Mouse (Mus musculus): ENCODE data around the gene Ppat.
"Not testable (repeated sequence)": the region's sequence is repeated elsewhere in the genome, so short reads cannot be mapped to it uniquely, and the experiment has no call there.

The Ppat gene

DNA sequence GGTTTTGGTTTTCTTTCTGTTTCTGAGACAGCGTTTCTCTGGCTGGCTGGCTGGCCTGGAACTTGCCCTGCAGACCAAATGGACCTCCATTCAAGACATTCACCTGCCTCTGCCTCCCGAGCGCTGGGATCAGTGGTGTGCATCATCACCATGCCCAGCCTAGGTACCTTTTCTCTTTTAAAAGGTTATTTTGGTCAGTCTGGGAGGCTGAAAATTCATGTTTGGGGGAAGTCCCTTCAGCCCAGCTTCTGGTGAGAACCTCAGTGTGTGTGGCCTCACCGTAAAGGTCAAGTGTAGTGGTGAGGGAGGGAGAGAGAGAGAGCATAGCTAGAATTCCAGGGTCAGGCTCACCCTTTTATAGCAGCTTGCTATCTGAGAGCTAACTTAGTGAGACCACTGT lies 3.6 kb downstream of the Ppat start:
- no peak for DNase-seq (ENCODE audit: low read depth in 2 of 2, low spot score in 2 of 2)

GRCm38 (mm10) chr5:76947142-76947541 lies 4.2 kb downstream of the Ppat start:
- DNase-seq (ENCODE audit: low read depth in 2 of 2, low spot score in 2 of 2): no peak

DNA sequence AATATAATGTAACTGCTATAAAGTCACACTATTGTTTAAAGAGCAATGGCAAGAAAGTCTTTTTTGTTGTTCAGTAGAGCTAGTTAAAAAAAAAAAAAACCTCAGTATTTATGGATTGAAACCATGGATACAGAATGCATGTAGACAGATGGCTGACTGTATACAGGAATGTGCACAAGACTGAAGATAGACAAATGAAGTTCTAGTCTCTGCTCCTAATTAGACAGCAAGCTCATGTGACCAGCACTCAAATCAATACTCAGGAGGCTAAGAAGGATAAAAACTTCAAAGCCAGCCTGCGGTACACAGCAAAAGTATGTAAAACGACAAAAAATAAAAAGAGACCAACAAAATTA lies 5.7 kb downstream of the Ppat start:
- DNase-seq (ENCODE audit: low read depth in 2 of 2, low spot score in 2 of 2): no peak

DNA sequence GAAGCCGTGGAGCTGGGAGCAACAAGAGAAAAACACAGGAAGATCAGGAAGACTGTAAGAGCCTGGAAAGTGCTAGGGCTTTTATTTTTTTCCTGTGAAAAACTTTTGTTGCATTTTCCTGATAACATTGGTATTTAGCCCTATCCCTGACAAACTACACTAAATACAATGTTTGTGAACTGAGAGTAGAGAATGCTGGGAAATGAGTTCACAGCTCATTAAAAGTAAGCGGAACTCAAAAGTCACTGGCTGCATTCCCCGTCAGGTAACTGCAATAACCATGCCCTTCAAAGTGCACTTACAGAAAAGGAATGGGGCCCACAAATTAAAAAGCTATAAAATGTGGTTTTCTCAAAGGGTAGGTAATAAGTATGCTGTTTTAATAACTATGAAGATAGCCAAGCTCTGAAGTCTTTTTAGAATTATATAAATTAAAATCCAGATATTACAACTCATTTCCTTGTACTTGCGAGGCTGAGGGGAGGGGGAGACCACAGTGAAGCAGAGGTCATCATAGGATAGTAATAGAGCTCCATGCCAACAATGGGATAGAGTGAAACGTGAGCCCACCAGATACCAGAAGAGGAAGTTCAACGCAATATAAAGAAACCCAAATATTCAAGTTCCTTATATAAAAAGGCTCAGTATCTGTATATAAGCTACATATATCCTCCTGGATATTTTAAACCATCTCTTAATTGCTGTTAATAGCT lies 6.3 kb downstream of the Ppat start:
- DNase-seq (ENCODE audit: low read depth in 2 of 2, low spot score in 2 of 2): no peak

DNA sequence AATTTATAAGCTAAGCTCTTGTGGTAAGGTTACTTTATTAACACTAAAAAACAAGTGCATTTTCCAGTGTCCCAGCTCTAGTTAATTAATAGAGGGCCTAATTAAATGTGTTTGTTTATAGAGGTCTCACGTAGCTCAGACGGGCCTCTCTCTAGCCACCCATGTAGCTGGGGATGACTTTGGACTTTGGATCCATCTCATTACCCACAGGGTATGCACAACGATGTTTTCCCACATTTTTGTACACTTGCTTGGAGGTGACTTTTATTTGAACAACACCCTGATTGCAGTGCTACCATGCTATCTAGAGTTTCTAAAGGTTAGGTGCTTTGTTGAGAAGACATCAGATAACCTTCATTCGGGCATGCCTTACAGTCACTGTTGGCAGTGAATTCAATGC lies 8.9 kb downstream of the Ppat start:
- no peak for DNase-seq (ENCODE audit: low read depth in 2 of 2, low spot score in 2 of 2)

DNA sequence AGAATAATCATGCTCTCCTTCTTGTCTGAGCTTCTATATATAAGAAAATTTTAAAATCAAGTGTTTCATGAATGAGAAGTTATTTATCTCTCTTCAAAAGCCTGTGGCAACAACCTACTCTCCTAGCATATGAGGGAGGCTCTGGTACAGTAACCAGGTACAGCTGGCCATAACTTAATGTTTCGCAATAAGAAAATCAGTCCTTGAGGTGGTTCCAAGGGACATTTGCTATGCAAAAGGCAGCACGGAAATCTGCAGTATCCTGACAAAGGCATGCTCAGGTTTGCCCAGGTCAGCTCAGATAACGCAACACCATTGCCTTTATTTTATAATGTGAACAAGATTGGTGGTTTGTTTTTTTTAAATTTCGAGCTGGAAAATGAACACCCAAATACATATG lies 9.4 kb downstream of the Ppat start:
- no peak for DNase-seq (ENCODE audit: low read depth in 2 of 2, low spot score in 2 of 2)

GRCm38 (mm10) chr5:76939717-76940116 lies 11.7 kb downstream of the Ppat start:
- no peak for DNase-seq (ENCODE audit: low read depth in 2 of 2, low spot score in 2 of 2)

GRCm38 (mm10) chr5:76929180-76929877 lies 22.0 kb downstream of the Ppat start:
- DNase-seq (ENCODE audit: low read depth in 2 of 2, low spot score in 2 of 2): no peak

DNA sequence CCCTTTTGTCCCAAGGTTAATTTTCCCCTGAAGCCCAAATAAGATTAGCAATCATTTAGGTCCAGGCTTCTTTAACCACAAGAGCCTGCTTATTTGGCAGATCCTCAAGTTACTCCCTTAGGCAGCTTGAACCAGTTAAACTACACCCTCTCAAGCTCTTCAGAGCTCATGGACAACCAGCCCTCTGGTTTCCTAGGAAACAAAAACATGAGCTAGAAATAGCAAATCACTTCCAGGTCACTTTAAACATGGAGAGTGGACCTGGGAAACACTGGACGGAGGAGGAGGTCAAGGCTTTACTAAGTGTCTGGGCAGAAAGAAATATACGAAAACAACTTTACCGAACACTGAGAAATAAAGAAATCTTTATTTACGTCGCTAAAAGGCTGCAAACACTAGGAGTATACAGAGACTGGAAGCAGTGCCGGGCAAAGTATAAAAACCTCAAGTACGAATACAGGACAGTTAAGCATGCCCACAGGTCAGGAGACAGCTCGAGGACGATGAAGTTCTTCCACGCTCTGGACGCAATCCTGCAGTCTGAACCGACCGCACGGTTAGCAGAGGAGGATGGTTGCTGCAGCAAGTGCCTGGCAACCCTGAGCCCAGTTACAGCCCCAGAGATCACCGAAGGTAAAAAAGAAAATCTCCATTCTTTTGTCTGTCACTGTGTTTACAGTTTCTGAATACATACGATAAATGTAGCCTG lies 23.1 kb downstream of the Ppat start:
- no peak for DNase-seq (ENCODE audit: low read depth in 2 of 2, low spot score in 2 of 2)

DNA sequence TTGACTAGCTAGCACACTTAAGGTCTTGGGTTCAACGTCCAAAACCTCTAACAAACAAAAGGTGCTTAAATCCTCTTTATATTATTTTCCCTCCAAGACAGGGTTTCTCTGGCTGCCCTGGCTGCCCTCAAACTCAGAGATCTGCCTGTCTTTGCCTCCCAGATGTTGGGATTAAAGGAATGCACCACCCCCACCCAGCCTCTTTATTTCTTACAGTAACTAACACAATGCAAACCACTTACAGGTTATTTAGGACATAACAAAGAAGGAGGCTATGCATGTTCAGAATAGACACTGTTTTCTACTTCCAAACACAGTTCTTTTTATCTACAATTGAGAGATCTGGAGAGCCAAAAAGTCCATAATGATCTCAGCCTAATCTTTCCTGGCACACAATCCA lies 27.1 kb downstream of the Ppat start:
- no peak for DNase-seq (ENCODE audit: low read depth in 2 of 2, low spot score in 2 of 2)

GRCm38 (mm10) chr5:76923428-76923827 lies 27.9 kb downstream of the Ppat start:
- no peak for DNase-seq (ENCODE audit: low read depth in 2 of 2, low spot score in 2 of 2)

DNA sequence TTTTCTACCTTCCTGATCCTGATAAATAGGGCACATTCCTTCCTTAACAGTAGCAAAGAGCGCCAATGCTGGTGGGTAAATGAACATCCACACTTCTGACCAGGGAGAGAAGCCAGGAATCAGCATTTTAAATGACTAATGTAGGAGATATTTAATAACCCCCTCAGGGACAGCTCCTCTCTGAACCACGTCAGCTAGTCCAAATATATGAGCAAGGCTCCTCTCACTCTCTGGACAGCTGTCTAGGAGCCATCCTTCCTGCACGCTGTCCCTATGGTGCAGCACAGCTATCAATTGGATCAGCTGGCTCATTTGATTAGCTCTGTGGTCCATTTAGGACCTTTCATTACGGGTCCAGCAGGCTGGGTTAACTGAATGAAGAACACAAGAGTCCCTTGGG lies 28.5 kb downstream of the Ppat start:
- DNase-seq (ENCODE audit: low read depth in 2 of 2, low spot score in 2 of 2): no peak

DNA sequence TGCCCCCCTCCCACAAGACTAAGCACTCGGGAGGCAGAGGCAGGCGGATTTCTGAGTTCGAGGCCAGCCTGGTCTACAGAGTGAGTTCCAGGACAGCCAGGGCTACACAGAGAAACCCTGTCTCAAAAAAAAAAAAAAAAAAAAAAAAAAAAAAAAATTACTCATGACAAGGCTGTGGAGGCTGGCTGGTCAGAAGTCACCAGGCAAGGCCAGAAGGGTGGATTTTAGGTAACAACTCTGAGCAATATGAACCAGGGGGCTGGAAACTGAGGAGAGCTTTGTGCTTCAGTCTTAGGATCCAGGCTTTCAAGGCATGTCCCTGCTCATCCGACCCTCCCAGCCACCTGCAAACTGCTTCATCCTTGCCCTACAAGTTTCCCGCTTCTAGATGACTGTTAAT lies 38.9 kb downstream of the Ppat start:
- not testable (repeated sequence) for DNase-seq (ENCODE audit: low read depth in 2 of 2, low spot score in 2 of 2)

- no peak for DNase-seq (ENCODE audit: low read depth in 2 of 2, low spot score in 2 of 2)
Observed at GRCm38 (mm10) chr5:76910807-76911206, 40.6 kb downstream of the Ppat start.

DNA sequence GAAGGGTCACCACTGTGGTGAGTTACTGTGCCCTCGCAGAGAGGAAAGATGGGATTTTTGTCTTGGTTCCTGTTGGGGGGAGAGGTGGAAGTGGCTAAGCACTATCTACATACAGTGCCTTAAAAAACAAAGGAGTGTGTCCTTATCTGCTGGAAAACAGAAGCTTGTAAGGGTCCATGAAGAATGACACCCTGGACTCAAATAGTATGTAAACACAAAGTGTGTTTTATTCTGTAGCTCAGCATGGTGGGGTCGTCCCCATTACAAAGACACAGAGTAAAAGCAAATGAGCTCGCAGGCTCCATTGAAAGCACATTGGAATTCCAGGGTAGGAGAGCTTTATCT lies 45.3 kb downstream of the Ppat start:
- no peak for DNase-seq (ENCODE audit: low read depth in 2 of 2, low spot score in 2 of 2)

DNA sequence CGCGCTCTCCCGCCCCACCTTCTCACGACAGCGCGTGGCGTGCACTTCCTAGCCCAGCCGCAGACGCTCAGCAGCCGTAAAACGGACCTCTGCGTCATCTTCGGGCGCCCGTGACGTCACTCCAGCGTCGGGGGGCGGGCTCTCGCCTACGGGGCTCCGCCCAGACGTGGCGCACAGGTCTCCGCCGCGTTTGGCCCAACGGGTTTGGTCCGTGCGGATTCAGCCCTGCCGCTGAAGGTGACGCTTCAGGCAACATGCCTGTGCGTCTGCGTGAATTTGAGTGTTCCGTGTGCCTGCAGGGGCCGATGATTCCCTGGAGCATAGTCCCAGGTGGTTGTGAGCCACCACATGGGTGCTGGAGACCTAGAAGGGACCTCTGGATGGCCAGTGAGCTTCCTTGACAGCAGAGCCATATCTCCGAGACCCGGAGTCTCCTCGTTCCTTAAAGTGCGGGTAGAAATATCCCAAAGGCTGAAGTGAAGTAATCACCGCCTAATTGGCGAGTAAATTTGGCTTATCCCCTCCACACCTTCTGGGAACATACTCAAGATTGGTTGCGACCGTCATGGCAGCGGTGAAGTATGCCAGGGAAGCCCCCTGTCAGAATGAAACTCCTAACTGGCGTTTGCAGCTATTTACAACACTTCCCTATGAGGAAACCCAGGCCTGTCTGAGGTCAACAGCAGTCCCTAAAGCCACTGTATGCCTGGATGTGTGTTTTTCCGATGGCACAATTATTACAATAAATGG lies 45.8 kb downstream of the Ppat start, which contains the start of gene Aasdh:
TSS of gene Aasdh (minus strand) at position 110 of the 750 bp plus-strand sequence.
- DNase-seq (ENCODE audit: low read depth in 2 of 2, low spot score in 2 of 2): peak; percentile 95 to 97

- DNase-seq (ENCODE audit: low read depth in 2 of 2, low spot score in 2 of 2): peak in 1 of 2 experiments; percentile 6
Observed at GRCm38 (mm10) chr5:76904713-76905404, 46.5 kb downstream of the Ppat start.

DNA sequence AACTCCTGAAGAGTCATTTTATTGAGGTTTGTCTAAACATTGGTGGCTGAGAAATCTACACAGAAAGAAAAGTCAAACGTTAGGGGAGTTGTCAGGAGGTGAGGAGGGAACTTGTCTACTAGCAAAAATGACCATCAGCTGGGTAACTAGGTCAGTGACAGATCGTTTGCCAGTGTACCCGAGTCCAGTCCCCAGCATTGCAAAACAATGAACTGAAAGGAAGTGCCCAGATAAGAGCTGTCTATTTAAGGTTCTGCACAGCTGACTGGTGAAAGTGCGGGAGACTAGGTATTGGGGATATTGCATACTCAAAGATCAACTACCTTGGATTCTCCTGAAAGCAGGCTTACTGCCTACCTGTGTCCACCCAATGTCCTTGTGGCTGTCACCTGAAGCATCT lies 49.2 kb downstream of the Ppat start:
- DNase-seq (ENCODE audit: low read depth in 2 of 2, low spot score in 2 of 2): no peak

DNA sequence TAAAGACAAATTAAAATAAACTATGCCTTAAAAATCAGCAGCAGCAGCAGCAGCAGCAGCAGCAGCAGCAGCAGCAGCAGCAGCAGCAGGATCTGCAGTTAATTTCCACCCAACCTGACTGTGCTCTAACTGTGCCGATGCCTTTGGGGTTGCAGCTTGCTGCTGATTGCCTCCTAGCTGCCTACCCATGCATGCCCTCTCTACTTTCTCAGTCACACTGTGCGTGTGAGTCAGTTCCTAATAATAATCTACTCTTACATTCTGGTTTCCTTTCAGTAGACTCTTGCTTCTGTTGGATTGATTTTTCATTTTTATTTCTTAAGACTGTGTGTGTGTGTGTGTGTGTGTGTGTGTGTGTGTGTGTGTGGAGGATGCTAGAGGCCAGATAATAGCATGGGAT lies 58.3 kb downstream of the Ppat start:
- DNase-seq (ENCODE audit: low read depth in 2 of 2, low spot score in 2 of 2): no peak

DNA sequence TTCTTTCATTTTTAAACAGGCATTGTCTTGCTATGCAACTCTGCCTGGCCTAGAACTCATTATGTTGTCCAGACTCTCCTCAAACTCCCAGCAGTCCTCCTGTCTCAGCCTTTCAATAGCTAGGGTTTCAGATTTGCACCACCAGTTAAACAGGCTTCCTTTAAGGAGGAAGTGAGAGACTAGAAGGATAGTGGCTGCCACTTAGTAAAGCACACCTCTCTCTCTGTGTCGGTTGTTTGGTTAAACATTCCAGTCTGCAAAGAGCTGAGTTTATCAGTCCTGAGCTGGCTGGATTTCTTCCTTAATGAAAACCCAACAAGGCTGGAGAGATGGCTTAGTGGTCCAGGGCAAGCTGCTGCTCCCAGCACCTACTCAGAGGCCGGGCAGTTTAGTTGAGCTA lies 58.8 kb downstream of the Ppat start:
- DNase-seq (ENCODE audit: low read depth in 2 of 2, low spot score in 2 of 2): no peak

- no peak for DNase-seq (ENCODE audit: low read depth in 2 of 2, low spot score in 2 of 2)
Observed at GRCm38 (mm10) chr5:76887011-76887410, 64.4 kb downstream of the Ppat start.

All from CD8-positive naive resting alpha-beta T cell, adult 2 months (primary cell).